Mouse (Mus musculus) megakaryocyte, embryonic 14.5 days (primary cell): ENCODE measurements around the gene Itm2b. TPM values are rescaled to one million over a fixed set of nuclear protein-coding genes. Genes with fewer than 3 reads are reported as not detected.

Source experiments
- H3K27me3 ChIP-seq: replicated peaks from 2 replicates; pipeline ENCODE3; 2012; ENCODE audit warnings: inconsistent platforms
- H3K36me3 ChIP-seq: replicated peaks from 2 replicates; pipeline ENCODE3; 2012; ENCODE audit warnings: low read length, inconsistent platforms, mixed read lengths
- H3K4me1 ChIP-seq: 2 replicates; pipeline ENCODE4 v1.6.1; 2012; ENCODE audit warnings: inconsistent platforms
- H3K4me3 ChIP-seq: replicated peaks from 2 replicates; pipeline ENCODE3; 2012; ENCODE audit warnings: moderate library complexity, mild to moderate bottlenecking, inconsistent platforms
- H3K9me3 ChIP-seq: 2 replicates; pipeline ENCODE4 v1.6.1; 2012; ENCODE audit warnings: inconsistent platforms
- FLI1 ChIP-seq: IDR thresholded peaks from 2 replicates; pipeline ENCODE4 v1.6.1; 2012; ENCODE audit warnings: low read length, inconsistent platforms, mixed read lengths
- GATA1 ChIP-seq: IDR thresholded peaks from 3 replicates; pipeline ENCODE4 v1.6.1; 2012; ENCODE audit warnings: mixed read lengths, low read length, inconsistent platforms, borderline replicate concordance
- polyA plus RNA-seq: library from polyadenylated mRNA; stranded (reverse); fragments of >175 nt; gene quantifications from 2 replicates; pipeline ENCODE4 v1.2.3, GENCODE M21; 2012; ENCODE audit warnings: low replicate concordance; ENCODE audit not compliant: insufficient read depth

Gene Itm2b
- polyA plus RNA-seq, 1 experiment, result 564 TPM

GRCm38 (mm10) chr14:73415376-73416035, 30.4 kb upstream of the Itm2b start:
- H3K4me3 ChIP-seq, result no peak overlapping the region
- peaks cover 28% of the 10 kb centered on the region for H3K4me1 ChIP-seq
- TF ChIP-seq GATA1 (no peak), FLI1 (no peak)
- H3K27me3 ChIP-seq, result no peaks in the 10 kb centered on the region
- no peaks in the 10 kb centered on the region for H3K9me3 ChIP-seq
- peaks cover 3% of the 10 kb centered on the region for H3K36me3 ChIP-seq

- no peak overlapping the region for H3K4me3 ChIP-seq
- peaks cover 3% of the 10 kb centered on the region for H3K36me3 ChIP-seq
- H3K27me3 ChIP-seq, result no peaks in the 10 kb centered on the region
- no peak for TF ChIP-seq FLI1
- no peak for TF ChIP-seq GATA1
- no peaks in the 10 kb centered on the region for H3K9me3 ChIP-seq
- H3K4me1 ChIP-seq, result peaks cover 52% of the 10 kb centered on the region
Observed at GRCm38 (mm10) chr14:73411729-73412128, 26.6 kb upstream of the Itm2b start.

- H3K36me3 ChIP-seq, result peaks cover 3% of the 10 kb centered on the region
- no peaks in the 10 kb centered on the region for H3K27me3 ChIP-seq
- TF ChIP-seq GATA1 (no peak), FLI1 (no peak)
- no peaks in the 10 kb centered on the region for H3K9me3 ChIP-seq
- no peak overlapping the region for H3K4me3 ChIP-seq
- peaks cover 58% of the 10 kb centered on the region for H3K4me1 ChIP-seq
Observed at GRCm38 (mm10) chr14:73410083-73410482, 25.0 kb upstream of the Itm2b start.

GRCm38 (mm10) chr14:73408223-73408845, 23.2 kb upstream of the Itm2b start:
- H3K4me1 ChIP-seq, result peaks cover 63% of the 10 kb centered on the region
- no peaks in the 10 kb centered on the region for H3K27me3 ChIP-seq
- H3K9me3 ChIP-seq, result no peaks in the 10 kb centered on the region
- TF ChIP-seq FLI1 (no peak), GATA1 (no peak)
- peak overlapping the region; percentile 62 for H3K4me3 ChIP-seq
- peaks cover 3% of the 10 kb centered on the region for H3K36me3 ChIP-seq

GRCm38 (mm10) chr14:73404016-73404415, 18.9 kb upstream of the Itm2b start:
- TF ChIP-seq FLI1 (no peak), GATA1 (no peak)
- no peaks in the 10 kb centered on the region for H3K9me3 ChIP-seq
- no peaks in the 10 kb centered on the region for H3K36me3 ChIP-seq
- H3K27me3 ChIP-seq, result no peaks in the 10 kb centered on the region
- H3K4me1 ChIP-seq, result peaks cover 87% of the 10 kb centered on the region
- no peak overlapping the region for H3K4me3 ChIP-seq

GRCm38 (mm10) chr14:73403351-73403750, 18.3 kb upstream of the Itm2b start:
- no peaks in the 10 kb centered on the region for H3K9me3 ChIP-seq
- TF ChIP-seq GATA1, result no peak
- TF ChIP-seq FLI1, result no peak
- H3K4me1 ChIP-seq, result peaks cover 87% of the 10 kb centered on the region
- H3K27me3 ChIP-seq, result no peaks in the 10 kb centered on the region
- no peak overlapping the region for H3K4me3 ChIP-seq
- no peaks in the 10 kb centered on the region for H3K36me3 ChIP-seq

- H3K4me1 ChIP-seq, result peaks cover 87% of the 10 kb centered on the region
- no peaks in the 10 kb centered on the region for H3K9me3 ChIP-seq
- H3K27me3 ChIP-seq, result no peaks in the 10 kb centered on the region
- peak overlapping the region; percentile 14 for H3K4me3 ChIP-seq
- no peak for TF ChIP-seq GATA1
- no peak for TF ChIP-seq FLI1
- no peaks in the 10 kb centered on the region for H3K36me3 ChIP-seq
Observed at GRCm38 (mm10) chr14:73402296-73403035, 17.4 kb upstream of the Itm2b start.

GRCm38 (mm10) chr14:73401408-73401807, 16.3 kb upstream of the Itm2b start:
- TF ChIP-seq FLI1 (no peak), GATA1 (no peak)
- peak overlapping the region; percentile 64 for H3K4me3 ChIP-seq
- no peaks in the 10 kb centered on the region for H3K27me3 ChIP-seq
- no peaks in the 10 kb centered on the region for H3K9me3 ChIP-seq
- peaks cover 87% of the 10 kb centered on the region for H3K4me1 ChIP-seq
- no peaks in the 10 kb centered on the region for H3K36me3 ChIP-seq

GRCm38 (mm10) chr14:73399866-73400618, 15.0 kb upstream of the Itm2b start:
- TF ChIP-seq GATA1 (no peak), FLI1 (no peak)
- H3K36me3 ChIP-seq, result no peaks in the 10 kb centered on the region
- peak overlapping the region; percentile 72 for H3K4me3 ChIP-seq
- H3K27me3 ChIP-seq, result no peaks in the 10 kb centered on the region
- no peaks in the 10 kb centered on the region for H3K9me3 ChIP-seq
- peaks cover 89% of the 10 kb centered on the region for H3K4me1 ChIP-seq
